Mouse (Mus musculus): Measurements from ENCODE around the gene Reln.
A peak's percentile ranks its signal among the peaks of the same experiment; 100 is the strongest.

Reln gene

GRCm38 (mm10) chr5:22007304-22008059 lies 337.0 kb downstream of the Reln start:
- no peak for DNase-seq (ENCODE audit: low read depth, low spot score)

- no peak for DNase-seq (ENCODE audit: low read depth, low spot score)
Observed at GRCm38 (mm10) chr5:22003858-22004257, 340.6 kb downstream of the Reln start.

GRCm38 (mm10) chr5:21987711-21988110 lies 356.8 kb downstream of the Reln start:
- no peak for DNase-seq (ENCODE audit: low read depth, low spot score)

GRCm38 (mm10) chr5:21986311-21986710 lies 358.2 kb downstream of the Reln start:
- DNase-seq (ENCODE audit: low read depth, low spot score): peak; percentile 20

- no peak for DNase-seq (ENCODE audit: low read depth, low spot score)
Observed at GRCm38 (mm10) chr5:21983021-21983667, 361.4 kb downstream of the Reln start.

GRCm38 (mm10) chr5:21981216-21981615 lies 363.3 kb downstream of the Reln start:
- DNase-seq (ENCODE audit: low read depth, low spot score): no peak

GRCm38 (mm10) chr5:21980544-21980943 lies 364.0 kb downstream of the Reln start:
- no peak for DNase-seq (ENCODE audit: low read depth, low spot score)

- no peak for DNase-seq (ENCODE audit: low read depth, low spot score)
Observed at GRCm38 (mm10) chr5:21973266-21974010, 371.1 kb downstream of the Reln start.

- DNase-seq (ENCODE audit: low read depth, low spot score): no peak
Observed at GRCm38 (mm10) chr5:21961796-21962195, 382.7 kb downstream of the Reln start.

GRCm38 (mm10) chr5:21960151-21960550 lies 384.4 kb downstream of the Reln start:
- no peak for DNase-seq (ENCODE audit: low read depth, low spot score)

GRCm38 (mm10) chr5:21957586-21957985 lies 386.9 kb downstream of the Reln start:
- no peak for DNase-seq (ENCODE audit: low read depth, low spot score)

GRCm38 (mm10) chr5:21957061-21957460 lies 387.4 kb downstream of the Reln start:
- no peak for DNase-seq (ENCODE audit: low read depth, low spot score)

GRCm38 (mm10) chr5:21949507-21949897 lies 395.0 kb downstream of the Reln start:
- no peak for DNase-seq (ENCODE audit: low read depth, low spot score)

GRCm38 (mm10) chr5:21948736-21949506 lies 395.6 kb downstream of the Reln start:
- peak; percentile 17 for DNase-seq (ENCODE audit: low read depth, low spot score)

- DNase-seq (ENCODE audit: low read depth, low spot score): no peak
Observed at GRCm38 (mm10) chr5:21947610-21948381, 396.7 kb downstream of the Reln start.

GRCm38 (mm10) chr5:21944579-21944978 lies 399.9 kb downstream of the Reln start:
- no peak for DNase-seq (ENCODE audit: low read depth, low spot score)

GRCm38 (mm10) chr5:21939405-21939804 lies 405.1 kb downstream of the Reln start:
- no peak for DNase-seq (ENCODE audit: low read depth, low spot score)

GRCm38 (mm10) chr5:21938138-21938537 lies 406.4 kb downstream of the Reln start:
- no peak for DNase-seq (ENCODE audit: low read depth, low spot score)

GRCm38 (mm10) chr5:21936627-21937026 lies 407.9 kb downstream of the Reln start:
- DNase-seq (ENCODE audit: low read depth, low spot score): no peak

GRCm38 (mm10) chr5:21936096-21936495 lies 408.4 kb downstream of the Reln start:
- DNase-seq (ENCODE audit: low read depth, low spot score): no peak

GRCm38 (mm10) chr5:21934811-21935396 lies 409.6 kb downstream of the Reln start:
- no peak for DNase-seq (ENCODE audit: low read depth, low spot score)
